Mouse (Mus musculus) heart, adult 2 months (tissue): ENCODE measurements at regions not wholly inside any gene's neighbourhood (a gene's known extent, or its start where the extent isn't known, plus 50 kb on each side); places are given as distances from the start of the nearest gene placed in this dataset.

Source experiments
- DNase-seq, 2 experiments: peaks; one replicate each; pipeline ENCODE4 v3.0.0; 2021
- H3K27ac ChIP-seq: fragments of 200-600 bp; 2 replicates; pipeline ENCODE4 v1.8.1; 2022
- H3K27me3 ChIP-seq: fragments of 200-500 bp; 2 replicates; pipeline ENCODE4 v1.6.1; 2012; ENCODE audit warnings: mild to moderate bottlenecking, low read length, inconsistent platforms, mixed read lengths; ENCODE audit not compliant: control insufficient read depth, insufficient read depth
- H3K36me3 ChIP-seq: fragments of 200-500 bp; 2 replicates; pipeline ENCODE4 v1.6.1; 2012; ENCODE audit warnings: low read length, inconsistent platforms; ENCODE audit not compliant: control insufficient read depth, insufficient read depth
- H3K4me1 ChIP-seq: fragments of 200-500 bp; 2 replicates; pipeline ENCODE4 v1.6.1; 2011; ENCODE audit warnings: low read length; ENCODE audit not compliant: control insufficient read depth, insufficient read depth
- H3K4me3 ChIP-seq: fragments of 200-600 bp; 2 replicates; pipeline ENCODE4 v1.8.1; 2022
- H3K79me2 ChIP-seq: fragments of 200-500 bp; replicated peaks from 2 replicates; pipeline ENCODE4 v1.6.1; 2012; ENCODE audit warnings: mild to moderate bottlenecking, inconsistent platforms, low read length, moderate library complexity, mixed read lengths; ENCODE audit not compliant: control insufficient read depth, insufficient read depth
- H3K9ac ChIP-seq: fragments of 200-500 bp; 2 replicates; pipeline ENCODE4 v1.6.1; 2012; ENCODE audit warnings: low read depth, mild to moderate bottlenecking, control low read depth, inconsistent platforms, low read length, mixed read lengths
- CTCF ChIP-seq: fragments of 200-600 bp; IDR thresholded peaks from 2 replicates; pipeline ENCODE4 v1.8.1; 2022; ENCODE audit warnings: antibody characterized with exemption, mild to moderate bottlenecking, moderate library complexity
- EP300 ChIP-seq: fragments of 200-500 bp; IDR thresholded peaks from 2 replicates; pipeline ENCODE4 v1.6.1; 2011; ENCODE audit warnings: low read depth, low read length, control low read depth; ENCODE audit not compliant: insufficient read depth
- POLR2A ChIP-seq: fragments of 200-500 bp; IDR thresholded peaks from 2 replicates; pipeline ENCODE4 v1.6.1; 2011; ENCODE audit warnings: mild to moderate bottlenecking, low read depth, low read length, control low read depth; ENCODE audit not compliant: insufficient read depth
- WGBS: fragments of 180-500 bp; shearing (Covaris S2); methylation state at CpG from one replicate; pipeline ENCODE4 v1.1.7; 2018; 5-methylcytosine and 5-hydroxymethylcytosine counted together
- intact Hi-C: fragments of 180-260 bp; cut with DNase I; formaldehyde crosslinking; loops from one replicate; pipeline ENCODE4 v1.15.1; 2025

- Histone ChIP-seq H3K9ac (no peak overlapping the region), H3K36me3 (no peaks in the 10 kb centered on the region), H3K4me1 (no peaks in the 10 kb centered on the region), H3K4me3 (no peak overlapping the region), H3K79me2 (no peaks in the 10 kb centered on the region), H3K27ac (no peak overlapping the region), H3K27me3 (0 out of 2 replicates have a peak, but pooled peaks cover 3% of the 10 kb centered on the region)
- TF ChIP-seq CTCF: no peak
- no peak for TF ChIP-seq EP300
- no peak for TF ChIP-seq POLR2A
- intact Hi-C loops: no loop called here
- WGBS: 76% methylated on average over 1 of the region's 1 CpGs
- no peak for DNase-seq
Observed at GRCm38 (mm10) chr13:107306232-107306631, 284.3 kb upstream of the Kif2a start.

GRCm38 (mm10) chr13:107305738-107306137 is 283.8 kb upstream of the Kif2a start:
- H3K4me1 ChIP-seq: no peaks in the 10 kb centered on the region
- 26% methylated on average over 1 of the region's 1 CpGs for WGBS
- H3K27me3 ChIP-seq: 0 out of 2 replicates have a peak, but pooled peaks cover 3% of the 10 kb centered on the region
- no peaks in the 10 kb centered on the region for H3K79me2 ChIP-seq
- intact Hi-C loops: no loop called here
- no peak overlapping the region for H3K9ac ChIP-seq
- DNase-seq: no peak
- no peak overlapping the region for H3K27ac ChIP-seq
- TF ChIP-seq EP300 (no peak), CTCF (no peak), POLR2A (no peak)
- H3K4me3 ChIP-seq: no peak overlapping the region
- H3K36me3 ChIP-seq: no peaks in the 10 kb centered on the region

- no peaks in the 10 kb centered on the region for H3K79me2 ChIP-seq
- no peak for DNase-seq
- H3K36me3 ChIP-seq: no peaks in the 10 kb centered on the region
- no peaks in the 10 kb centered on the region for H3K4me1 ChIP-seq
- intact Hi-C loops: no loop called here
- H3K9ac ChIP-seq: no peak overlapping the region
- H3K4me3 ChIP-seq: no peak overlapping the region
- TF ChIP-seq EP300: no peak
- no peak for TF ChIP-seq POLR2A
- no peak for TF ChIP-seq CTCF
- WGBS: 56% methylated on average over 7 of the region's 7 CpGs
- H3K27ac ChIP-seq: no peak overlapping the region
- H3K27me3 ChIP-seq: 0 out of 2 replicates have a peak, but pooled peaks cover under 1% of the 10 kb centered on the region
Observed at GRCm38 (mm10) chr13:107303878-107304277, 282.0 kb upstream of the Kif2a start.

- no peak overlapping the region for H3K9ac ChIP-seq
- no peaks in the 10 kb centered on the region for H3K27me3 ChIP-seq
- 27% methylated on average over 5 of the region's 5 CpGs for WGBS
- no peaks in the 10 kb centered on the region for H3K36me3 ChIP-seq
- intact Hi-C loops: no loop called here
- no peak overlapping the region for H3K4me3 ChIP-seq
- TF ChIP-seq EP300: no peak
- no peak for TF ChIP-seq POLR2A
- no peak for TF ChIP-seq CTCF
- H3K4me1 ChIP-seq: no peaks in the 10 kb centered on the region
- H3K79me2 ChIP-seq: no peaks in the 10 kb centered on the region
- no peak overlapping the region for H3K27ac ChIP-seq
- DNase-seq: no peak
Observed at GRCm38 (mm10) chr13:107303322-107303721, 281.4 kb upstream of the Kif2a start.

- 68% methylated on average over 2 of the region's 2 CpGs for WGBS
- no peak for TF ChIP-seq EP300
- no peak for TF ChIP-seq POLR2A
- TF ChIP-seq CTCF: no peak
- no peak for DNase-seq
Observed at GRCm38 (mm10) chr13:107300792-107301191, 278.9 kb upstream of the Kif2a start.

GRCm38 (mm10) chr13:107264581-107264980 is 242.7 kb upstream of the Kif2a start:
- intact Hi-C loops: no loop called here
- Histone ChIP-seq H3K27ac (no peak overlapping the region), H3K4me3 (no peak overlapping the region), H3K79me2 (no peaks in the 10 kb centered on the region), H3K4me1 (no peaks in the 10 kb centered on the region), H3K36me3 (no peaks in the 10 kb centered on the region), H3K9ac (no peak overlapping the region), H3K27me3 (no peaks in the 10 kb centered on the region)
- TF ChIP-seq CTCF (no peak), EP300 (no peak)
- 81% methylated on average over 6 of the region's 6 CpGs for whole genome bisulfite sequencing
- no peak for DNase-seq

More at GRCm38 (mm10) chr13:107300792-107301191, 278.9 kb upstream of the Kif2a start:
- Histone ChIP-seq H3K9ac (no peak overlapping the region), H3K79me2 (no peaks in the 10 kb centered on the region), H3K36me3 (no peaks in the 10 kb centered on the region), H3K27me3 (no peaks in the 10 kb centered on the region), H3K27ac (no peak overlapping the region), H3K4me3 (no peak overlapping the region), H3K4me1 (no peaks in the 10 kb centered on the region)
- intact Hi-C loops: no loop called here
